Mouse (Mus musculus) stomach, postnatal 0 days (tissue): ENCODE data around the gene Vwce.

Experiments used
- CTCF ChIP-seq: IDR thresholded peaks from 2 replicates; pipeline ENCODE4 v1.5.1; 2016; ENCODE audit warnings: antibody characterized with exemption, low read depth, mild to moderate bottlenecking, moderate library complexity
- EP300 ChIP-seq: optimal IDR thresholded peaks from 2 replicates; pipeline ENCODE3; 2016; ENCODE audit warnings: antibody characterized with exemption

DNA sequence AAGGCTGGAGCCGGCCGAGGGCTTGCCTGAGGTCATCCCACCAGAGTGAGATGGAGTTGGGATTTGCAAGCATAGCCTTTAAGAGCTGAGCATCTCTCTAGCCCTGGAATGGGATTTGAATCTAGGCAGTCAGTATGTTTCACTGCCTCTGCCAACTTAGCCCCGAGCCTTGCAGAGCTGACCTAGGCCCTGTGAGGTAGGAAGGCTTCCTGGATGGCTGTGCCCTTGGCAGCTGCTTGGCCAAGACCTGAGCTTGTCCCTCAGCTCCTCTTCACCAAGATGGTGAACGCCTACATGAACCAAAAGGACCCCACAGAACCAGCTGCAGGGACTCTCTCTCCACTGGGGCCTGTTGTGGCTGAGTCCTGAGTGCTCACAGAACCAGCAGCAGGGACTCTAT is 76.7 kb downstream of the Vwce start:
- TF ChIP-seq EP300 (no peak), CTCF (no peak)
